Mouse (Mus musculus) heart, postnatal 0 days (tissue): ENCODE data around the gene Scn4a.

Experiments used
- CTCF ChIP-seq: IDR thresholded peaks from 2 replicates; pipeline ENCODE4 v1.5.1; 2016; ENCODE audit warnings: antibody characterized with exemption, control low read depth, low read depth
- EP300 ChIP-seq: IDR thresholded peaks from 2 replicates; pipeline ENCODE4 v1.6.1; 2016; ENCODE audit warnings: antibody characterized with exemption, low read depth

DNA sequence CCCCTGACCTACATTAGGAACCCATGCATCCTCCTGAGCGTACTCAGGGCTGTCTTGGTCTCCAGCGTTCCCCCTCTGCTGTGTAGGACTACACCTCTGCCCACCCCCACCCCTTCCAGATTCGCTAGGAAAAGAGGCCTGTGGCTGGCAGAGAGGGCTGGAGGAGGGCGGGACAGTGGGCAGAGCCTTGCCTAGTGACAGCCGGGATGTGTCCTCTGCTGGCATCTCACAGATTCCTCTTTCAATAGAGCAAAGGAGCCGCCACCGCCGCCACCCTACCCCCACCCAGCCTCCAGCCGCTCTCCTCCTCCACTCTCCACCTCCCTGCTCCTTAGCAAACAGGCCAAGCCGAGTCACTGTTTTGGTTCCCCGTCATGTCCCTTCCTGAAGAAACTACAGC lies 11.6 kb upstream of the Scn4a start:
- no peak for TF ChIP-seq EP300
- no peak for TF ChIP-seq CTCF
